9 mouse cellular contexts compared by ENCODE assay signal in genomic region chr15:25791660-25792353, GRCm38 (mm10). TPM values are rescaled to one million over a fixed set of nuclear protein-coding genes. Genes with fewer than 3 reads are reported as not detected.
DNase-seq lines count a peak whose midpoint lies in the region; ATAC-seq and TF ChIP-seq lines count a peak whose summit lies in the region.
"Had no signal": no experiment of that assay in that cellular context is flagged by ENCODE, and none has a peak within 500 bp of the region (broad histone marks: within the 10 kb centered on the region; RNA-seq: fewer than 3 reads in every experiment).

No protein-coding gene starts in this region.

- TF ChIP-seq CTCF in intestine, postnatal 0 days (IDR thresholded peaks at IDR 0.05; ENCODE audit: low read depth) = peak; percentile 64

- no peak overlapping the region for H3K4me2 ChIP-seq in neural tube, embryonic 12.5 days (replicated peaks)
- no peak overlapping the region for H3K4me2 ChIP-seq in intestine, postnatal 0 days (replicated peaks; ENCODE audit: low read depth)
- no peak overlapping the region for H3K4me2 ChIP-seq in stomach, embryonic 14.5 days (replicated peaks; ENCODE audit: low read depth, low read length)

- peaks cover 10% of the 10 kb centered on the region for H3K4me1 ChIP-seq in neural tube, embryonic 12.5 days
- no peaks in the 10 kb centered on the region for H3K4me1 ChIP-seq in intestine, postnatal 0 days (replicated peaks; ENCODE audit: control insufficient read depth, insufficient read depth, low read length)
- no peaks in the 10 kb centered on the region for H3K4me1 ChIP-seq in stomach, embryonic 14.5 days (ENCODE audit: control insufficient read depth, insufficient read depth, low read length)

- peaks cover 61% of the 10 kb centered on the region for H3K36me3 ChIP-seq in neural tube, embryonic 12.5 days
- H3K36me3 ChIP-seq in intestine, postnatal 0 days (ENCODE audit: control insufficient read depth, insufficient read depth) = peaks cover 73% of the 10 kb centered on the region
- H3K36me3 ChIP-seq in stomach, embryonic 14.5 days (ENCODE audit: control insufficient read depth, insufficient read depth, low read length) = peaks cover 57% of the 10 kb centered on the region

- DNase-seq in CD4-positive, CD25-positive, alpha-beta regulatory T cell, adult 2 months (ENCODE audit: low read depth, low spot score) = peak; percentile 13
- DNase-seq in neural tube, embryonic 10.5 days (ENCODE audit: extremely low spot score, low spot score) = no peak
- no peak for DNase-seq in spleen, adult 18-20 months
- DNase-seq in frontal cortex, postnatal 25 days (ENCODE audit: low spot score in 2 of 2) = no peak
- DNase-seq: right cerebral cortex, postnatal 25 days had no signal

- ATAC-seq in CD4-positive, CD25-positive, alpha-beta regulatory T cell, adult 4 months = no peak
- peak; percentile 11; the same call in 1 of the 2 replicates for ATAC-seq in neural tube, embryonic 12.5 days (ENCODE audit: low FRiP score, low read depth)
- no peak for ATAC-seq in intestine, postnatal 0 days
- 0 out of 2 replicates have a peak, but pooled peaks have one; percentile 1 for ATAC-seq in stomach, embryonic 14.5 days (ENCODE audit: insufficient number of reproducible peaks, insufficient read depth, low FRiP score, low read depth)

- H3K9me3 ChIP-seq in neural tube, embryonic 12.5 days = no peaks in the 10 kb centered on the region
- H3K9me3 ChIP-seq in intestine, postnatal 0 days (ENCODE audit: control insufficient read depth) = no peaks in the 10 kb centered on the region
- H3K9me3 ChIP-seq in stomach, embryonic 14.5 days (ENCODE audit: control insufficient read depth, low read depth, low read length) = no peaks in the 10 kb centered on the region

- H3K4me3 ChIP-seq in neural tube, embryonic 12.5 days = no peak overlapping the region
- no peak overlapping the region for H3K4me3 ChIP-seq in intestine, postnatal 0 days (ENCODE audit: low read depth, low read length)
- H3K4me3 ChIP-seq in stomach, embryonic 14.5 days (ENCODE audit: low read depth, low read length) = no peak overlapping the region

- WGBS in neural tube, embryonic 12.5 days = 83% methylated on average over 8 of the region's 8 CpGs
- 80% methylated on average over 8 of the region's 8 CpGs for WGBS in intestine, postnatal 0 days
- WGBS in stomach, embryonic 14.5 days = 75% methylated on average over 8 of the region's 8 CpGs

- H3K27me3 ChIP-seq in neural tube, embryonic 12.5 days (replicated peaks) = no peaks in the 10 kb centered on the region
- no peaks in the 10 kb centered on the region for H3K27me3 ChIP-seq in intestine, postnatal 0 days (replicated peaks; ENCODE audit: control insufficient read depth, insufficient read depth, low read length)
- H3K27me3 ChIP-seq in stomach, embryonic 14.5 days (ENCODE audit: control insufficient read depth, insufficient read depth, low read length) = no peaks in the 10 kb centered on the region

- H3K9ac ChIP-seq in neural tube, embryonic 12.5 days = no peak overlapping the region
- H3K9ac ChIP-seq in intestine, postnatal 0 days (ENCODE audit: low read depth, low read length) = no peak overlapping the region
- H3K9ac ChIP-seq in stomach, embryonic 14.5 days (replicated peaks; ENCODE audit: low read depth, low read length) = no peak overlapping the region

- H3K27ac ChIP-seq in neural tube, embryonic 12.5 days = no peak overlapping the region
- no peak overlapping the region for H3K27ac ChIP-seq in intestine, postnatal 0 days (ENCODE audit: low read depth, low read length)
- no peak overlapping the region for H3K27ac ChIP-seq in stomach, embryonic 14.5 days (ENCODE audit: low read length)

RNA-seq across cellular contexts. Expression of gene Retreg1, which starts 51.2 kb away (rescaled TPM):
- 10 to 100 TPM; 63.1 to 79.2 TPM for polyA plus RNA-seq in CD4-positive, CD25-positive, alpha-beta regulatory T cell, adult 4 months (2017; shearing (Covaris generic))
- polyA plus RNA-seq in neural tube, embryonic 12.5 days (2016; fragmentation: Nextera tagmentation; extraction: Ambion mirVana) = 6.3 and 7.1 TPM in 2 replicates
- 37.8 and 41.5 TPM in 2 replicates for polyA plus RNA-seq in intestine, postnatal 0 days (2015; fragmentation: Nextera tagmentation; extraction: Ambion mirVana)
- polyA plus RNA-seq in stomach, embryonic 14.5 days (2014; fragmentation: Nextera tagmentation; extraction: Ambion mirVana) = 15.6 and 16.9 TPM in 2 replicates

Comparison
In these comparisons a context has a peak if more than half of its experiments do, and no peak if none do; other contexts are left out.
1. ATAC-seq: peak in neural tube, embryonic 12.5 days (single experiment) and stomach, embryonic 14.5 days (single experiment); none in CD4-positive, CD25-positive, alpha-beta regulatory T cell, adult 4 months (single experiment) and intestine, postnatal 0 days (single experiment).